Mouse (Mus musculus) heart, embryonic 15.5 days (tissue): Measurements from ENCODE around the gene Scn5a. TPM values are rescaled to one million over a fixed set of nuclear protein-coding genes. Genes with fewer than 3 reads are reported as not detected.
A peak's percentile ranks its signal among the peaks of the same experiment; 100 is the strongest.

ENCODE experiments used
- ATAC-seq: fragments of 200-750 bp; cut with Nextera tagmentation; replicated peaks from 2 replicates; pipeline ENCODE4 v1.8.0; 2017; ENCODE audit warnings: low read depth, moderate TSS enrichment; ENCODE audit not compliant: insufficient number of reproducible peaks, insufficient read depth, low FRiP score
- H3K27ac ChIP-seq: fragments of 300-500 bp; sonication (generic); 2 replicates; pipeline ENCODE4 v1.5.1; 2015; ENCODE audit warnings: mild to moderate bottlenecking, inconsistent platforms
- H3K27me3 ChIP-seq: fragments of 300-500 bp; sonication (generic); 2 replicates; pipeline ENCODE4 v1.6.1; 2015; ENCODE audit warnings: inconsistent platforms
- H3K36me3 ChIP-seq: fragments of 300-500 bp; sonication (generic); 2 replicates; pipeline ENCODE4 v1.6.1; 2015; ENCODE audit warnings: mild to moderate bottlenecking, inconsistent platforms
- H3K4me1 ChIP-seq: fragments of 300-500 bp; sonication (generic); replicated peaks from 2 replicates; pipeline ENCODE4 v1.6.1; 2015; ENCODE audit warnings: inconsistent platforms
- H3K4me2 ChIP-seq: fragments of 300-500 bp; sonication (generic); 2 replicates; pipeline ENCODE4 v1.6.1; 2015; ENCODE audit warnings: inconsistent platforms, mild to moderate bottlenecking, moderate library complexity
- H3K4me3 ChIP-seq: fragments of 300-500 bp; sonication (generic); 2 replicates; pipeline ENCODE4 v1.5.1; 2015; ENCODE audit warnings: mild to moderate bottlenecking, inconsistent platforms
- H3K9ac ChIP-seq: fragments of 300-500 bp; sonication (generic); 2 replicates; pipeline ENCODE4 v1.6.1; 2015; ENCODE audit warnings: mild to moderate bottlenecking, inconsistent platforms
- H3K9me3 ChIP-seq: fragments of 300-500 bp; sonication (generic); replicated peaks from 2 replicates; pipeline ENCODE4 v1.6.1; 2016; ENCODE audit warnings: inconsistent platforms
- WGBS: fragments of 180-500 bp; shearing (Covaris S2); methylation state at CpG from one replicate; pipeline ENCODE4 v1.1.7; 2015; ENCODE audit warnings: mixed read lengths; 5-methylcytosine and 5-hydroxymethylcytosine counted together
- polyA plus RNA-seq: library from polyadenylated mRNA; unstranded; fragments of >200 nt; fragmentation: Nextera tagmentation; extraction: Ambion mirVana; gene quantifications from 2 replicates; pipeline ENCODE4 v1.2.1, GENCODE M21; 2015

Gene Scn5a
- polyA plus RNA-seq, 1 experiment from 2014 or later = 7.0 TPM

DNA sequence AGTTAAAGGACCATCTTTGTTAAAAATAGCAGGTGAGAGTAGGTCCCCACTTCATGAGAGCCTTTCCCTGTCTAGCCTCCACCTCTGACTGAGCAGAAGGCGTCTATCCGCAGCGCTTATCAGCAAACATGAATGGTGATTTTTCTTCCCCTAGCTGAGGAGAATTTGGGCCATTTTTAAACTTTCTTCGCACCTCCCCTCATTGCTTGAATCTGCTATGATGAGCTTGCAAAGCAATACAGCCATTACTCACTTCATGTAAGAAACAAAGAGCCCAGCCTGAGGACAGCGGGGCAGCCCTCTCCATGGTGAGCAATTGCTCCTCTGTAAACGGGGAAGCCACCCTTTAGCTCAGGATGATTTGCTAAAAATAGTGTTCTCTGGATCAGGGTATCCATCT, 14.0 kb downstream of the Scn5a start:
- peaks cover 16% of the 10 kb centered on the region; the same call in 1 of the 2 replicates for H3K27me3 ChIP-seq

DNA sequence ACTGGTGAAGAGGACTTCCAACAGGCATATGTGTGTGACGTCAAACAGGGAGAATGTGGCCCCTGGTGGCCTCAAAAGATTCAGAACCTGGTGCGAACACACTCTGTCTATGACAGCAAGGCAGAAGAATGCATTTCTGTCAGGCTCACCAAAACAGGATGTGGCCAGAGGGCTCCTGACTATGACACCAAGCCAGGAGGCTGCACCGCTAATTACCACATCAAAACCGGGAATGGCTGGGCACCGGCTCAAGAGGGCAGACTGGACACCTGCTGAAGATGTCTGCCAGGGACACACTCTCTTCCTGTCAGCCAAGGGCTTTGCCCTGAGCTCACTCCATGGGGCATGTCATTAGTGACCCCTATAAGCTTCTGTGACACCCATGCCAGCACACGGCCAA, 15.2 kb downstream of the Scn5a start:
- WGBS = 51% methylated on average over 6 of the region's 6 CpGs
- no peak for ATAC-seq
- Histone ChIP-seq H3K36me3 (no peaks in the 10 kb centered on the region), H3K9ac (no peak overlapping the region), H3K27ac (no peak overlapping the region), H3K4me1 (peaks cover 54% of the 10 kb centered on the region), H3K9me3 (no peaks in the 10 kb centered on the region), H3K4me3 (no peak overlapping the region), H3K4me2 (no peak overlapping the region), H3K27me3 (peaks cover 16% of the 10 kb centered on the region; the same call in 1 of the 2 replicates)

More for the DNA sequence above, 14.0 kb downstream of the Scn5a start:
- Histone ChIP-seq H3K9me3 (no peaks in the 10 kb centered on the region), H3K36me3 (no peaks in the 10 kb centered on the region), H3K4me2 (no peak overlapping the region), H3K4me3 (no peak overlapping the region), H3K4me1 (peaks cover 47% of the 10 kb centered on the region), H3K27ac (peak overlapping the region; percentile 3; the same call in 1 of the 2 replicates), H3K9ac (no peak overlapping the region)
- WGBS = 44% methylated on average over 6 of the region's 6 CpGs
- ATAC-seq = no peak

- H3K9ac ChIP-seq = no peak overlapping the region
- no peaks in the 10 kb centered on the region for H3K9me3 ChIP-seq
- H3K36me3 ChIP-seq = no peaks in the 10 kb centered on the region
- H3K27me3 ChIP-seq = peaks cover 19% of the 10 kb centered on the region
- no peak overlapping the region for H3K27ac ChIP-seq
- no peak overlapping the region for H3K4me2 ChIP-seq
- no peak for ATAC-seq
- H3K4me3 ChIP-seq = no peak overlapping the region
- peaks cover 54% of the 10 kb centered on the region for H3K4me1 ChIP-seq
- WGBS = 70% methylated on average over 12 of the region's 12 CpGs
These were observed 16.6 kb downstream of the Scn5a start for GRCm38 (mm10) chr9:119562256-119562655.

DNA sequence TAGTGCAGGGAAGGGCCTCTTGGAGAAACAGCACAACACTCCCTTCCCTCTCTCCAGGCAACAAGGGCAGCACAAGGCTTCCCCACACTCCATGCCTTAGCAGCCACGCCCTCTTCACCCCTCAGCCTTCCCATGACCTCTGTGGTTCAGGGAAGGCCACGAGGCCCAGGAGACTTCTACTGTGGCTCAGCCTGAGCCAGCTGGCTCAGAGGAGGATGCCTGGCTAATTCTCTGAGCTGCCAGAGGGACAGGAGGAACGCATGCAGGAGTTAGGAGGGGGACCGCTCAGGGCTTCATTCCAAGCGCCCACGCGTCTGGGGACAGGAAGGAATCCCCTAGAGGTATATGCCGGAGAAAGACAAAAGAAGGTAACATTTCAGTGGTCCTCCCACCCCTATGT, 17.1 kb downstream of the Scn5a start:
- H3K9me3 ChIP-seq = no peaks in the 10 kb centered on the region
- H3K4me2 ChIP-seq = no peak overlapping the region
- 57% methylated on average over 8 of the region's 8 CpGs for WGBS
- H3K9ac ChIP-seq = no peak overlapping the region
- H3K27ac ChIP-seq = no peak overlapping the region
- H3K4me1 ChIP-seq = peaks cover 54% of the 10 kb centered on the region
- H3K4me3 ChIP-seq = no peak overlapping the region
- no peaks in the 10 kb centered on the region for H3K36me3 ChIP-seq
- no peak for ATAC-seq
- H3K27me3 ChIP-seq = peaks cover 16% of the 10 kb centered on the region

DNA sequence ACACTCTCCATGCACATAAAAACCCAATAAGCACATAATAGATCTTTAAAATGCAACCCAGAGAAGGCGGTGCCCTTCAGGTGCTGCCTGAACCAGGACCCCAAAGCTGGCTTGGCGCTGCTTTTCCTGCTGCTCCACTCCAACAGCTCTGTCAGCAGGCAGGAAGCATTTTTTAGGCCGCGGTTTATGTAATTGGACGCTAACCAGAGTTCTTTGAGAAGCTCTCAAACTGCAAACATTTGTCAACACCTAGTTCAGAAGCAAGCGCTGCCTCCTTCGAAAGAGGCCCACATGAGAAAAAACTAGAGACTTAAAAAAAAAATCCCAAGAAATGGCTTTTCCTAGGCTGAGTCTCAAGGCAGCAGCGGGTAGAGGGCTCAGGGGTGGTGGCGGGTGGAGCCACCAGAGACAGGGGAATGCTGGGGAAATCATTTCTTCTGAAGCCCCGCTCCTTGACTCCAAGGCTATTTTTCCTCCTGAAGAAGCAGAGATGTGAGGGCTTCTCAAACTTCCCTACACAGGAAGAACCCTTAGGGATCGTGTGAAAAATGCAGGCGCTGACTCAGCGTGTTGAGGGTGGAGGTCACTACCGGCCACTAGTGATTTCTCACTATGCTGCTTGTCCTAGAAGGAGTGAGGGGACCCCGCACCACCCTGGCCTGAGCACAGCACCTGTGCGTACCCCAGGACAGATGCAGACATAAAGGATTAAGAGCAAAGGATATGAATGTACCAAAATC, 19.1 kb downstream of the Scn5a start:
- Histone ChIP-seq H3K4me3 (no peak overlapping the region), H3K27me3 (peaks cover 7% of the 10 kb centered on the region; the same call in 1 of the 2 replicates), H3K9ac (no peak overlapping the region), H3K36me3 (no peaks in the 10 kb centered on the region), H3K4me2 (no peak overlapping the region), H3K4me1 (peaks cover 41% of the 10 kb centered on the region), H3K9me3 (no peaks in the 10 kb centered on the region), H3K27ac (no peak overlapping the region)
- ATAC-seq = no peak
- 57% methylated on average over 16 of the region's 16 CpGs for WGBS

DNA sequence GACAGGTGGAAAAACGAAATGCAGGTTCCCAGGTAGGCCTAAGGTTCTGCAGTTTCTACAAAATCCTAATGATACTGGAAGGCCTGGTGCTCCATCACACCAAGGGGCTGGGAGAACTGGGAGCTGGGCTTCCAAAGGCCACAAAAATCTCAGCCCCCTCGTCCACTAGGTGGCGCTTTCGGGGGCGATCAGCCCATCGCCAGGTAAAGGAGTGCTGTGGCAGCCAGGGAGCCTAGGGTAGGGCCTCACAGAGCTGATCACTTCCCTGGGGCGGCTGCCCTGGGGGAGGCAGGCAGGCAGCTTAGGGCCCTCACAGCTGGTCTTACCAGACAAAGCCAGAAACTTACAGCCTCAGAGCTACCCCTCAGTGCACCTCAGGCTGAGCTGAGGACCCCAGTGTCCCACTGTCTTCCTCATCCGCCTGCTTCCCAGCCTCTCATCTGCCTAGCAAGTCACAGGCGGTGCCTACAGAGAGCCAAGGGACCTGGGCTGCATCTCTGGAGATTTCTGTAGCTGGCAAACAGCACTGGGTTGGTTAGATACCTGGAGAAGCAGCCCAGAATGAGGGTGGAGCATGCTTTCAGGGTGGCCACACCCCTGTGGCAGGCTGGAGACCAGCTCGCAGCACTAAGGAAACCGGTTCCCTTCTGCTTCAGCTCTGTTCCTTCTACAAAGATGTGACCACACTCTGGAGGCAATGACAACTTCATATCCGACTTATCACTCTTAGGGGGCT, 20.5 kb downstream of the Scn5a start:
- Histone ChIP-seq H3K27me3 (peaks cover 7% of the 10 kb centered on the region; the same call in 1 of the 2 replicates), H3K9me3 (no peaks in the 10 kb centered on the region), H3K27ac (no peak overlapping the region), H3K9ac (no peak overlapping the region), H3K36me3 (no peaks in the 10 kb centered on the region), H3K4me3 (no peak overlapping the region), H3K4me2 (no peak overlapping the region), H3K4me1 (peaks cover 31% of the 10 kb centered on the region)
- 27% methylated on average over 12 of the region's 12 CpGs for WGBS
- ATAC-seq = no peak

DNA sequence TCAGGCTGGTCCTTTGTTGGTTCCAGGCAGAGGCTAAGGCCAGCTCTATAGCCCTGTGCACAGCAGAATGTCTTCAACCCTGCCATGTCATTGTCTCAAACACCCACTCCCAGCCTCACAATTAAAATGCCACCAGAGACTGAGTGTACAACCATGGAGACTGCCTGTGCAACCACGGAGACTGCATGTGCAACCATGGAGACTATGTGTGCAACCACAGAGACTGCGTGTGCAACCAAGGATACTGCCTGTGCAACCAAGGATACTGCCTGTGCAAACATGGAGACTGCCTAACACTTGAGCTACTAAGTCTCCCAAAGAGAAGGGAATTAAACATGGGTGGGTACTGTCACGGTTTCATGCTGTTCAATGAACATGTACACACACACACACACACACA, 22.8 kb downstream of the Scn5a start:
- Histone ChIP-seq H3K4me2 (no peak overlapping the region), H3K27me3 (peaks cover 4% of the 10 kb centered on the region; the same call in 1 of the 2 replicates), H3K4me1 (peaks cover 18% of the 10 kb centered on the region), H3K36me3 (no peaks in the 10 kb centered on the region), H3K27ac (no peak overlapping the region), H3K4me3 (no peak overlapping the region), H3K9ac (no peak overlapping the region), H3K9me3 (no peaks in the 10 kb centered on the region)
- ATAC-seq = no peak
- WGBS = 84% methylated on average over 3 of the region's 3 CpGs

DNA sequence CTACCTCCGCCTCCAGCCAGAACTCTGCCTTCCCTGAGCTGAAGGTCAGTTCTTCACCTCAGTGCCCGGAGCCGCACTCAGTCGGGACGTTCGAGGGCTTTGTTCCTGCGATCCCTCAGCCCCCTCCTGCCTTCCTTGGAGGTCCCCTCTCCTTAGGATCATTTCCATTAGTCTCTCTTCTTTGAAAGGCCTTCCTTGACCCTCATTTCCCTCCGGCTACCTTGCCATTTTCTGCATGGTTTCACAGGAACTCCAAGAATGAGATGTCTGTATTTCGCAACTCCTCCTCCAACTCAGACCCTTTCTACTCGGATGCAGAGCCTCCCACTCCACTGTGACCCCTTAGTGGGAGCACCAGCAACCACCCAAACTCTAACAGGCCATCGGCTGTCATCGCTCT, 31.3 kb downstream of the Scn5a start:
- 72% methylated on average over 12 of the region's 12 CpGs for WGBS
- no peak for ATAC-seq
- peaks cover 5% of the 10 kb centered on the region; the same call in 1 of the 2 replicates for H3K36me3 ChIP-seq

GRCm38 (mm10) chr9:119547128-119547527, 31.7 kb downstream of the Scn5a start:
- no peaks in the 10 kb centered on the region for H3K9me3 ChIP-seq
- no peak overlapping the region for H3K4me2 ChIP-seq
- no peaks in the 10 kb centered on the region for H3K27me3 ChIP-seq
- H3K4me1 ChIP-seq = no peaks in the 10 kb centered on the region
- H3K9ac ChIP-seq = no peak overlapping the region
- ATAC-seq = no peak
- peaks cover 5% of the 10 kb centered on the region; the same call in 1 of the 2 replicates for H3K36me3 ChIP-seq
- 84% methylated on average over 8 of the region's 8 CpGs for WGBS
- no peak overlapping the region for H3K4me3 ChIP-seq
- H3K27ac ChIP-seq = no peak overlapping the region

More for the DNA sequence above, 31.3 kb downstream of the Scn5a start:
- H3K27me3 ChIP-seq = no peaks in the 10 kb centered on the region
- H3K4me3 ChIP-seq = no peak overlapping the region
- H3K9me3 ChIP-seq = no peaks in the 10 kb centered on the region
- no peak overlapping the region for H3K27ac ChIP-seq
- no peak overlapping the region for H3K9ac ChIP-seq
- H3K4me2 ChIP-seq = no peak overlapping the region
- no peaks in the 10 kb centered on the region for H3K4me1 ChIP-seq

GRCm38 (mm10) chr9:119540726-119541125, 38.1 kb downstream of the Scn5a start:
- Histone ChIP-seq H3K36me3 (peaks cover 3% of the 10 kb centered on the region; the same call in 1 of the 2 replicates), H3K27me3 (no peaks in the 10 kb centered on the region), H3K9me3 (no peaks in the 10 kb centered on the region), H3K9ac (no peak overlapping the region), H3K4me3 (no peak overlapping the region), H3K4me1 (0 out of 2 replicates have a peak, but pooled peaks cover 4% of the 10 kb centered on the region), H3K4me2 (no peak overlapping the region), H3K27ac (no peak overlapping the region)
- ATAC-seq = no peak
- WGBS = 82% methylated on average over 9 of the region's 9 CpGs

GRCm38 (mm10) chr9:119537823-119538222, 41.0 kb downstream of the Scn5a start:
- Histone ChIP-seq H3K27ac (no peak overlapping the region), H3K27me3 (peaks cover 10% of the 10 kb centered on the region; the same call in 1 of the 2 replicates), H3K9ac (no peak overlapping the region), H3K4me1 (0 out of 2 replicates have a peak, but pooled peaks cover 4% of the 10 kb centered on the region), H3K9me3 (no peaks in the 10 kb centered on the region), H3K36me3 (0 out of 2 replicates have a peak, but pooled peaks cover 3% of the 10 kb centered on the region), H3K4me2 (no peak overlapping the region), H3K4me3 (no peak overlapping the region)
- WGBS = 56% methylated on average over 4 of the region's 4 CpGs
- no peak for ATAC-seq
